Mouse (Mus musculus) urinary bladder, postnatal 4 days (tissue): ENCODE measurements around the gene Thap2.

Experiments
- DNase-seq, 2 experiments: peaks; one replicate each; pipeline ENCODE4 v3.0.0; 2021 to 2022; ENCODE audit warnings: low spot score in 2 of 2

Thap2 gene

DNA sequence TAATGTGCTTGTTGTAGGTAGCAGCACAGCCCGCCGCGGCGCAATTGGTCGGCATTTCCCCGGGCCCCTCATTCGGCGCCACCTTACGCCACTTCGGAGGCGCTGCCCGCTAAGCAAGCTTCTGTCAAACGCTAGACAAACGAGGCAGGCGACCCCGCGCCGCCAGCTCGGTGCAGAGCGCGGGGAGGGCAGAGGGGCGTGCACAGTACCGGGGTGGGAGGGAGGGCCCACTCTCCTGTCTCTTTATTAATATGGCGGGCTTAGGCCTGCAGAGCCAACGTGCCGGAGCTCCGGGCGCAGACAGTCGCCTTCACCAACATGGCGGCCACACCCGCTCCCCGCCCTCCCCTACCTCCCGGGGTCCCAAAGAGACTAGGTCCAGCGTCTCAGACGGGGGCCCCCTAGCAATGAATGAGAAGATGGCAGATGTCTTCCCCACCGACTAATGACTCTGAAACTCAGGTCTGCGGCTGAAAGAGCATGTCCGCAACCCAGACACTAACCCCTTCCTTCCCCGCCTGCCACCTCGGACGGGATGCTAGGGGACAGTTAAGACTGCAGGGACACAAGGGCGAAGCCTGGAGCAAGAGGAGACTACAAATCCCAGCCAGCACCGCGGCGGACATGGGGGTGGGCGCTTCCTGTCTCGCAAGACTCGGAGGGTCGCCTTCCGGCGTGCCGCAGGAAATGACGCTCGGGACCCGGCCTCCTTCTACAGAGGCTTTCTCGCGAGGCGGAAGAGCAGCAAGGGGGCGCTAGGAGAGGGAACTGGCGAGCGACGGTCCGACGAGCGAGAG lies at the start of gene Thap2, which contains the start of gene Zfc3h1:
Gene Thap2, minus strand, starts transcription at position 223 of the 797 bp plus-strand sequence.
Gene Zfc3h1, plus strand, starts transcription at position 739 of the 797 bp plus-strand sequence.
- DNase-seq = peak; percentile 96 to 98

DNA sequence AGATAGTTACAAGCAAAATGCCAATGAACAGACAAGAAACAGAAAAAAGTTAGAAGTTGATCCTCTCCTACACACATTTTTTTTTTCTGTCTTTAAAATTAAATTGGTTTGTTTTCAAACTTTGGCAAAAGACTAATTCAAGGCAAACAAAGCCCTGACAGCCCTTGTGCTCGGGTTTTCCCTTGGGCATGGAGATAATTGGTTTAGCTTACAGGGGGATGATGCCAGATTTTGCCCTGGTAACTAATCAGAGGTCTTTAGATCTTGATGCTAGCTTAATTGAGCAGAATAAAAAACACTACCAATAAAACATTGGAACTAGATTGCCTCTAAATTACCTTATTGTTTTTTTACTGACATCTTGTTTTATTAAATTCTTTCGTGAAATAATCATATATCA lies 41.1 kb upstream of the Thap2 start:
- no peak for DNase-seq

DNA sequence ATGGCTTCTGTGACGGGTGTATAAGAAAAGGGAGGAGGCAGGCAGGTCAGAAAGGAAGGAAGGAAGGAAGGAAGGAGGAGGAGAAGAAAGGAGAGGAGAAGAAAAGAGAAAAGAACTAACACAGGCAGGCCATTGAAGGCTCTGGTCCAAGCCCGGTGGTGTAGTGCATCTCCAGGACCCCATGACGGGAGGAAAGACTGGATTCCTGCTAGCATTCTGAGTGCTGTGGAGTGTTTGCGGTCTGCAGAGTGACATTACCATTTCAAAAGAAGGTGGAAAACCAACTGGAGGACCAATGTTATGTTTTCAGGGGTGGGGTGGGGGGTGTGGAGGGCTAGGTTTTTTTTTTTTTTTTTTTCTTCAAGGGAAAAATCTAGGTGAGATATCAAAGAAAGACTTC lies 37.7 kb upstream of the Thap2 start:
- no peak for DNase-seq

DNA sequence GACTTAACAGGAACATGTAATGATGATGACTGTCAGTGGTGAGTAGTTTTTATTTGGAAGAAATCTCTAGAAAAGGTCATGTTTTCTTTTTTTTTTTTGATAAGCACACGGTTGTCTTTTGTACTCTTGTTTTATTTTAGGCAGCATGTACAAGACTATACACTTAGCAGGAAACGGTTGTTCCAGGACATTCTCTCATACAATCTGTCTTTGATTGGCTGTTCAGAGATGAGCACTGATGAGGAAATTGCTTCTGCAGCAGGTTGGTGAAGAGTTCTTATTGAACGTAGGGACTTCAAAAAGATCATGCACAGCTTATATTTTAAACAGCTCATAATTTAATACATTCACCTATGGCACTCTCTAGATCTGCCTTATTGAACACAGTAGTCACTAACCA lies 29.8 kb upstream of the Thap2 start:
- DNase-seq = no peak

DNA sequence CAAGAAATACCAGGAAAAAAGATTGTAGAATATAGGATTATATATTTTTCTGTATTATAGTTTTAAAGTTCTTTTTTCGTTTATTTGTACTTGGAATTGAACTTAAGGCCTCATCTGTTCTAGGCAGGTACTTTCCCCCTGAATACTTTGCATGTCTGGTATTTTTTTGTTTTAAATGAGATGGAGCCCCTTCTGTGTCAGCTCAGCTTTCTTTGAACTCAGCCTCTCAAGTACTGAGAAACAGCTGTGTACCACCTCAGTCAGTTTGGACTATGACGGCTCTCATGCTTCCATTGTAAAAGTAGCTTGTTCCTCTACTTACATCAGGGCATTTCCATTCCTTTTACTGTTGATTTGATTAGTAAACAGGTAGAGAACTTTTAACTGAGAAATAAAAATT lies 29.3 kb upstream of the Thap2 start:
- DNase-seq = no peak

DNA sequence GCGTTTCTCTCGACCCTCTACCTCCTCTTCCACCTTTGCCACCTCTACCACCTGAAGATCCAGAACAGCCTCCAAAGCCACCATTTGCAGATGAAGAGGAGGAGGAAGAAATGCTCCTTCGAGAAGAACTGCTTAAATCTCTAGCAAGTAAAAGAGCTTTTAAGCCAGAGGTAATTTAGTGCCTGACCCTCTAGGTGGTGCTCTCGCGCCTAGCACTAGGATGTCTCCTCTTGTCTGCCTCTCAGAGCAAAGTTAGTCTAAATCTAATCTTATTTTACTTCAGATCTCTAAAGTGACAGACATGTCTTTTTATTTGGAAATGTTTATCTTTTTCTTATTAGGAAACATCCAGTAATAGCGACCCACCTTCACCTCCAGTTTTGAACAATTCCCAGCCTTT lies 22.1 kb upstream of the Thap2 start:
- peak in 1 of 2 experiments; percentile 60 for DNase-seq

DNA sequence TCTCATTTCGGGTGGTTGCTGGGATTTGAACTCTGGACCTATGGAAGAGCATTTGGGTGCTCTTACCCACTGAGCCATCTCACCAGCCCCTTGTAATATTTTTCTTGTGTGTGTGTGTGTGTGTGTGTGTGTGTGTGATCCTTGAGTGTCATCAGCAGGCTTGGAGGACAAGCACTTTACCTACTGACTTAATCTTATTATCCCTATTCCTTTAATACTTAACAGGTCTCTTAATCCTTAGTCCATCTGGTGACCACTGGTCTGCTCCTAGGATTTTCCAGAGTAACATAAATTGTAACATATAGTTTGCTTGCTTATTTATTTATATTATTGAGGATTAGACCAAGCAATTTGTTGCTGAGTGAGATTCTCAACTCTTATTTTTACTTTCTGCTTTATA lies 7.7 kb upstream of the Thap2 start:
- no peak for DNase-seq

DNA sequence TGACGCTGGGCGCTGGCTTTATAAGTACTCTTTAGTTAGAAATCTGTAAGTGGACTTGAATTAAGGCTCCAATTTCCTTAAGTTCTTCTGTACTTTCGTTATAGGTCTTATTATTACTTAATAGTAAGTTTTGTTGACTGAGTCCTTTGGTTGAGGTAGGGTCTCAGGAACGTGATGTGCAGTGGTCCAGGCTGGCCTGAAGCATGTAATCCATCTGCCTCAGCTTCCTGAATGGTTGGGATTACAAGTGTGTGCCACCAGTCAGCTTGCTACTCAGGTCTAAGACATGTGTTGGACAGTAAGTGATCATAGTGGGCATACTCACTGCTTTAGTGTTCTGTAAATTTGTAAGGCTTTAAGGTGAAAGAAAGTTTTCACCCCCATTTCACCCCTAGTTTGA lies 6.8 kb upstream of the Thap2 start:
- no peak for DNase-seq

DNA sequence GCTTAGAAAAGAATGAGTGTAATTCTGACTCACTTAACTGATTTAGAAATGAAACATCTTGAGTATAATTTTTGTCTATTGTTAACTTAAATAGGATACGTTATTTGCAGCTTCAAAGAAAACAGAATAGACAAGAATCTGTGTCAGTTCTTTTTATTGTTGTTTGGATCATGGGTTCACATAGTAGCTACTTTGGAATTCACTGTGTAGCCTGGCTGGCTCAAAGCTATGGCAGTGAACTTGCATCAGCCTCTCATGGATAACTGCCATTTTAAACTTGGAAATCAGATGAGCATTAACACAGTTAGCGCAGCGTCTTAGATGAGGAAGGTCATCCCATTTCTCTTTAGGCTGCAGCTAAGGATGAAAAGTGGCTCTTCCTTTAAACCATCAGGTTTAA lies 3.6 kb upstream of the Thap2 start:
- DNase-seq = no peak

DNA sequence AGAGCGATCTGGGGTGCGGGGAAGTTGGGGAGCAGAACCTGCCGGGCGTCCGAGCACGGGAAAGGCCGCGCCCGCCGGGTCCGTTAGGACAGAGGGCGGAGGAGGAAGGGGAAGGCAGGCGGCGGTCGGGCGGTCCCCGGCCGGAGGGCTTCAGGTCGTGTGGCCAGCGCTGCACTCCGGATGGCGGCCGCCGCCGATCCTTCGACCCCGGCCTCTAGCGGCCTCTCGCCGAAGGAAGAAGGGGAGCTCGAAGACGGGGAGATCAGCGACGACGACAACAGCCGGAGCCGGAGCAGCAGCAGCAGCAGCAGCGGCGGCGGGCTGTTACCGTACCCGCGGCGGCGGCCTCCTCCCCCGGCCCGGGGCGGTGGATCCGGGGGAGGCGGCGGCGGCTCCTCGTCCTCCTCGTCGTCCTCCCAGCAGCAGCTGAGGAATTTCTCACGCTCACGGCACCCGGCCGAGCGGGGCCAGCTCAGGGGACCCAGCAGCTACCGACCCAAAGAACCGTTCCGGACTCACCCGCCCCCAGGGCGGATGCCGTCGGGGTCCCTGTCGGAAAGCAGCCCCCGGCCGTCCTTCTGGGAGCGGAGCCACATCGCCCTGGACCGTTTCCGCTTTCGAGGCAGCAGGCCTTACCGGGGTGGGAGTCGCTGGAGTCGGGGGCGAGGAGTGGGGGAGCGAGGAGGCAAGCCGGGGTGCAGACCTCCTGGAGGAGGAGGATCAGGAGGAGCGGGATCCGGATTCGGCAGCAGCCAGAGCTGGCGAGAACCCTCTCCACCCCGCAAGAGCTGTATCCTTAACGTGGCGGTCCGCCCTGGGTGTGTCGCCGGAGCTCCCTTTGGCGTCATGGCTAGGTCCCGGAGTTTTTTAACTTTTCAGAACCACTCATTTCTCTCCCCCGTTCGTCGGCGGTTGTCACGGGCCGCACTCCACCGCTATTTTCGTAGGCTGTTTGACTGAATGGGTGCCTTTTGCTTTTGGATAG lies 1.1 kb upstream of the Thap2 start:
- DNase-seq = peak; percentile 58 to 68

DNA sequence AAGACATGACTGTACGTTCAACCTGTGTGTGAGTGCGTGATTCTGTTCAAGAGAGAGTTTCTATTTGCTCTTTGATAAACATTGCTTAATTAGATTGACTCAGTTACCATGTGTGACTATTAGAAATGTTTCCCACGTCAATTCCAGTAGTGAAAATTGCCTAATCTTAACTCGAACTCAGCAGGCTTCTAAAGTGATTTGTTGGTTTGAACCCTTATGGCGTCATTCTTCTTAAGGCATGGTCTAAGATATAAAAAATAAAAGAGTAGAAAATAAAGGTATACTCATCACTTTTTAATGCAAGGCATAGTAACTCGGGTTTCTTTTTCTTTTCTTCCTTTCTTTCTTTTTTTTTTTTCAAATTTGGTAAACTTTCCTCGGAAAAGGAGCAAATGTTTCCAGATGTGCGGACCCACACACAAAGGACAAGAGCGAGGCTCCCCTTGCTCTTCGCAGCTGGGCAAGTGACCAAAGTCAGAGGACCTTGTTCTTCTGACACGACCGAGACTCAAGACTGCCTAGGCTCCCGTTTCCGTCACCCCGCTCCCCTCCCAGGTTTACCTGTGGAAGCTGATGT lies 511 bp downstream of the Thap2 start:
- DNase-seq = no peak

DNA sequence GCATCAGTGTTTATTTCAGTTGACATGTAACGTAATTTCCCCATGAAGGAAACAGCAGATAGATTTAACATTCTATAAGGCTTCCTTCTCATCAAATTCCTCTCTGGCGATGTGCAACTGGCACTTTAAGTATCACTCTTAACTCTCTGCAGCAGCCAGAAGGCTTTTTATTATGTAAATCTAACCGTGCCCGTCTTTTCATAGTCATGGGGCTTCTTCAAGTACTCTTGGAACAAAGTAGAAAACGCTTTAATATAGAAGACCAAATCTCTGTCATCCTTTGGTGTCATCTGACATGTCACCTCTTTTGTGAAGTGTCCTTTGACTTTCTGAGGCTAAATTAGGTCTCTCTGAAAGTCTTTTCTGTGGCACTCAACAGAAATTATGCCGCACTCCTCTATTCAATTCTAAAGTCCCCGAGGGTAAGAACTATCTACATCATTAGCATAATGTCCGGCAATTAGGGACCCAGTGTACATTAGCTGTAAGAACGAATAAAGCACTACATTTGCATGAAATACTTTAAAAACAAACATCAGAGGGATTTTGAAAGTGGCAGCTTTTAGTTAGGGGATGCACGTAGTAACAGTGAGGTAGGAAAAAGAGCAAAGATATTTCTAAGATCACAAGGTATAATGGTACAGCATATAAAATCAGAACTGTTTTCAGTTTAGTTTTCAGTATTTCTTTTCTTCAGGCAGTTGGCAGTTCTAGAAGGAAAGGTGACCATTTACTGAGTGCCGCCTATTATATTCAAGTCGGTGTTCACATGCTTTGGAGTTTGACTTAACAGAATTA lies 1.2 kb downstream of the Thap2 start:
- no peak for DNase-seq

DNA sequence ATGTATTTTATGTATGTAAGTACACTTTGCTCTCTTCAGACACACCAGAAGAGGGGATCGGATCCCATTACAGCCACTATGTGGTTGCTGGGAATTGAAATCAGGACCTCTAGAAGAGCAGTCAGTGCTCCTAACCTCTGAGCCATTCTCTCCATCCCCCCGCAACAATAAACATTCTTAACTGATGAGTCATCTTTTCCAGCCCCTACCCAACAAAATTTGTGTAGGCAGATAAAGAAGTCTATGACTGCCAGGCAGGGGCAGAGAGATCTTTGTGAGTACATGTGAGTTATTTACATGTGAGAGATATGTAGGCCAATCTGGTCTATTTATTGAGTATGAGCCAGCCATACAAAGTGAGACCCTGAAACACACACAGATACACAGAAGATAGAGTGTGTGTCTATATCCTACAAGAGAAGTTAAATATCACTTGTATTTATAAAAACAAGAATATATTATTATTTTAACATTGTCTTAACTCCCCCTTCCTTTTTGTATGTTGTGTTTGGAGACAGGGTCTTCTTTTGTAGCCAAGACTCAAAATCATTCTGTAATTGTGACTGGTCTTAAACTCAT lies 2.6 kb downstream of the Thap2 start:
- no peak for DNase-seq

DNA sequence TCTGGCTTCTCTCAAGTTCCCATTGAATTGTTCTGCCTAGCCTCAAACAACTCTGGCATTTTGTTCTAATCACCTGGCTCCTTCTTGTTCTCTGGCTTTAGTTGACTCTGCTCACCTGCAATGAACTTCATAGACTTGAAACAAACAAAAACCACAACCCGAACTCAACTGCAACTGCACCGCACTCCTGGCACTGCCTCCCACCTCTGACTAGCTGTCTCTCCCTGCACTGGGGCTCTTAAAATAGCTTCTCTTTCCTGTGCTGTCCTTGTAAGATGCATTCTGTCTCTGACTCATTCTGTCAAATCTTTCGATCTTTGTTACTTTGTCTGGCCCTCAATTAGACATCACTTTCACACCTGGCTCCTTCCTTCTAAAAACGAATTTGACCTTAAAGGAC lies 21.1 kb downstream of the Thap2 start:
- no peak for DNase-seq

DNA sequence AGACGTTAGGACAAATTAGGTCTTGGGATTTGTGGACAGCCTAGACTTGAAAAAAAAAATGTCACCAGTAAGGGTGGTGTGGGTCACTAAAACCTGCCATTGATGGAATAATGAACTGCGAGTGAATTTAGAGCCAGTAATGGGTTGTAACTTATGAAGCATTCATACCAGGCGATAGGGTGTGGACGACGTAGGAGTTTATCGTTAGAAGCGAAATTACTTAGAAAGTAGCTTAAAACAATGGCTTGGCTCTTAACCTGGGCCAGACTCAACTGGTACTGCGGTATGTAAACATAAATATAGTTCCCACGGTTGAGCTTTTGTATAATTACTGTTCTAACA lies 21.6 kb downstream of the Thap2 start:
- DNase-seq = no peak

DNA sequence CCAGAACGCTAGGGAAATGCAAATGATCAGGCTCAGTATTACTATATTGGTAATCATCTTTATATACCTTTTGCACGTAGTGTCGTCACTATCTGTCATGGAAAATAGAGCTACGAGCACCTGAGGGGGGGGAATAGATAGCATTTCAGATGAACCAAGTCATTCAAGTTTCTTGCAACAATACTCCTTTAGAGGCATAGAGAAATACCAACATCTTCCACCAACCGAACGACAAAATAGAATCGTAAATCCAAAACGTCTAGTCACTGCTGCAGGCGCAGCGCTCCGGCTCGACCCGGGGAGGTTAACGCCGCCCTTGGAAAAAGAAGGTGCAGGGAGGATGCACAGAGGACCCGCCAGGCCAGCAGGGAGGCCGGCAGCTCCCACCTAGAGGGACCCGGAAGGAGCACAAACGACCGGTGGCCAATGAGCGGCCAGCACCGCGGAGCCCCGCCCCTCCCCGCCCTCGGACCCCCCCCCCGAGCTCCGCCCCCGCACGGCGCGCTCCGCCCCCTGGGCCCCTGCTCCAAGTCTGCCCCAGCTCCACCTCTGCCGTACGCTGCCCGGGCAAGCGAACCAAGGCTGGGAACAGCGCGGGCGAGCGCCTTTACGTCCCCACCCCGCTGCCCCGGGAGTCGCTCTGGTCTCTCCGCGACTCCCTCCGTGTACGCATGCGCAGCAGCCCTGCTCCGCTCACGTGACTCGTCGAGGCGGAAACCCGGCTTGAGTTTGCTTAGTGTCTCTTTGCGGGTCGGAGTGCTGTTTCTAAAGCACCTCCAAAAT lies 22.2 kb downstream of the Thap2 start, which contains the start of gene Tmem19:
Gene Tmem19, minus strand, starts transcription at position 662 of the 783 bp plus-strand sequence.
- DNase-seq = peak; percentile 97 to 98

DNA sequence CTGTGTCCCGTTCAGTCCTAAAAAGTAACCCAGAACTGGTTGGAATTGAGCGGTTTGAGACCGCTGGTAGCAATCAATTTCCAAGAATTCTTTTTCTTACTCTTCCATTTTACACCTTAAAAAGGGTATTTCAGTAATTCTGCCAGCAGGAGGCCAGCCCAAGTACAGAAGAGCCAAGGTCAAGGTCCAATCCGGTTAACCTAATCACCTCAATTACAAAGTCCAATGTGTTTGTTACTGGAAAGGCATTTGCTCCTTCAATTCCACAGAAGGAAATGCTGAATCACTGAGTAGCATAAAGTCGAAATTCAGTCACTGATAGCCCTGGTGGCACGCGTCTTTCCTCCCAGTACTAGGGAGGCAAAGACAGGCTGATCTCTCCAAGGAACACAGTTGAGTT lies 25.2 kb downstream of the Thap2 start:
- no peak for DNase-seq

DNA sequence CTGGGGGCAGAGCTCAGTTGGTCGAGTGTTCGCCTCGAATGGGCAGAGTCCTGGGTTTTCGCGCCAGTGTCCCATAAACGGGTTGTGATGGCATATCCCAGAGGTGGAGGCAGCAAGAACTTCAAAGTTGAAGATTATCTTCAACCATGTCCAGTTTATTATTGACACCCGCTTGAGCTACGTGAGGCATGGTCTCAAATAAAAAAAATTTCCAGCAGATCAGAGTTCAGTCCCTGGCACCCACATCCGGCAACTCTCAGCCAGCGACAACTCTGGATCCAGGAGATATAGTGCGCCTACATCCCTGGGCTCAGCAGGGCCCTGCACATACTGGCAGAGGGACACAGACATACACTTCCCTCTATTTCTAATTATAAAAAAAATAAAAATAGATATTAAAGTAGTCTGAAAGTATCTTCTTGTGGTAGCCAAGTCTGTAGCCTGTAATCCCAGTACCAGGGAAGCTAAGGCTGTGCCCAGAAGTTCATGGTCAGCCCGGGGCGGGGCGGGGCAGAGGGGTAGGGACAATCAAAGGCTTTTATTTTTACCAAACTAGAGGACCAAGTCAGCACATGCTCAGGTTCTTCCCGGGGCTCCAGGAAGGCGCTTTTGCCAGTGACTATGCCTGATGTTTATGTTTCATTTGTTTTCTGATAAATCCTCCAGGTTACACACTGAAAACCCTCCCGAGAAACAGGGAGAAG lies 25.9 kb downstream of the Thap2 start:
- DNase-seq = no peak

DNA sequence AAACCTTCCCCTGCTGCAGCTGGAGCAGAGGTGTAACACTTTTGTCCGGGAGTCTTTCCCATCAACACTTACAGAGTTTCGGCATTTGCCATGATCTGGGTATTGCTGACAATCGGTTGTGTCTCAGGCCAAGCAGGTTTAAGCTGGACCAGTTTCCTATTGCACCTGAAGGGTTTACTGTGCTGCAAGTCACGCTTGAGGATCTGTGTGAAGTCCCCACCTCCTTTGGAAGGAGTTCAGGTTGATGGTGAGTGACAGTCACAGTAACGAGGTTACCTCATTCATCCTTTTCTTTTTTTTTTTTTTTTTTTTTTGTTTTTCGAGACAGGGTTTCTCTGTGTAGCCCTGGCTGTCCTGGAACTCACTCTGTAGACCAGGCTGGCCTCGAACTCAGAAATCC lies 28.1 kb downstream of the Thap2 start:
- DNase-seq = no peak

DNA sequence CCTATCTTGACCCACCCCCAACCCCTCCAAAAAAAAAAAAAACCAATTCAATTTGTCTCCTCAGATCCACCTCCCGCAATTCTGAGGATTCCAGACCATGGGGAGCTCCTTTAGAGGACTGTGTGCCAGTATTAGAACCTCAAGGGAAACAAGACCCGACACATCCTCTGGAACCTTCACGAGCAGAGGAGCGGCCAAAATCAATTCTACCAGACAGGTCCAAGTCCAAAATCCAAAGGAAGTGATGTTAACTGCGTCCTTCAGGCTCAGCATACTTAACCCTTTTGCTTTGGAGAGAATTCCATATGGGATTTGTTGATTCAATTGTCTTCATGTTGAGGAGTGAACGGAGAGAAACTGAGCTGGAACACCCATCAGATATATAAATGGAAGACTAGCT lies 29.2 kb downstream of the Thap2 start:
- DNase-seq = no peak
